Mouse (Mus musculus) neural tube, embryonic 14.5 days (tissue): ENCODE results near the gene Clec4a2. TPM values are rescaled to one million over a fixed set of nuclear protein-coding genes. Genes with fewer than 3 reads are reported as not detected.
"Not testable (repeated sequence)": the region's sequence is repeated elsewhere in the genome, so short reads cannot be mapped to it uniquely, and the experiment has no call there.

Source experiments
- ATAC-seq: fragments of 200-750 bp; cut with Nextera tagmentation; 2 replicates; pipeline ENCODE4 v1.8.0; 2017; ENCODE audit warnings: low read depth, mild to moderate bottlenecking, moderate TSS enrichment, moderate library complexity
- H3K27ac ChIP-seq: fragments of 300-500 bp; sonication (generic); 2 replicates; pipeline ENCODE4 v1.5.1; 2014; ENCODE audit warnings: low read depth, mild to moderate bottlenecking, control low read depth, low read length, moderate library complexity, mixed read lengths
- H3K27me3 ChIP-seq: fragments of 300-500 bp; sonication (generic); 2 replicates; pipeline ENCODE4 v1.6.1; 2014; ENCODE audit warnings: low read length; ENCODE audit not compliant: control insufficient read depth, insufficient read depth
- H3K36me3 ChIP-seq: fragments of 300-500 bp; sonication (generic); 2 replicates; pipeline ENCODE4 v1.6.1; 2014; ENCODE audit warnings: low read length, mixed read lengths; ENCODE audit not compliant: control insufficient read depth, insufficient read depth
- H3K4me1 ChIP-seq: fragments of 300-500 bp; sonication (generic); 2 replicates; pipeline ENCODE4 v1.6.1; 2014; ENCODE audit warnings: low read length; ENCODE audit not compliant: control insufficient read depth, insufficient read depth
- H3K4me2 ChIP-seq: fragments of 300-500 bp; sonication (generic); 2 replicates; pipeline ENCODE4 v1.6.1; 2014; ENCODE audit warnings: mild to moderate bottlenecking, low read depth, low read length, control low read depth
- H3K4me3 ChIP-seq: fragments of 300-500 bp; sonication (generic); 2 replicates; pipeline ENCODE4 v1.5.1; 2014; ENCODE audit warnings: low read depth, low read length, control low read depth, mixed read lengths
- H3K9ac ChIP-seq: fragments of 300-500 bp; sonication (generic); replicated peaks from 2 replicates; pipeline ENCODE4 v1.6.1; 2014; ENCODE audit warnings: low read depth, mild to moderate bottlenecking, control low read depth, low read length, mixed read lengths
- H3K9me3 ChIP-seq: fragments of 300-500 bp; sonication (generic); 2 replicates; pipeline ENCODE4 v1.6.1; 2016; ENCODE audit warnings: low read length; ENCODE audit not compliant: control insufficient read depth
- WGBS: fragments of 180-500 bp; shearing (Covaris S2); extraction: QIAGEN DNeasy Blood & Tissue Kit; methylation state at CpG from one replicate; pipeline ENCODE4 v1.1.7; 2014; 5-methylcytosine and 5-hydroxymethylcytosine counted together
- polyA plus RNA-seq: library from polyadenylated mRNA; unstranded; fragments of >200 nt; fragmentation: Nextera tagmentation; extraction: Ambion mirVana; gene quantifications from 2 replicates; pipeline ENCODE4 v1.2.1, GENCODE M21; 2014

The Clec4a2 gene
- polyA plus RNA-seq = 2.3 TPM in 1 of 2 replicates, not detected in the other

DNA sequence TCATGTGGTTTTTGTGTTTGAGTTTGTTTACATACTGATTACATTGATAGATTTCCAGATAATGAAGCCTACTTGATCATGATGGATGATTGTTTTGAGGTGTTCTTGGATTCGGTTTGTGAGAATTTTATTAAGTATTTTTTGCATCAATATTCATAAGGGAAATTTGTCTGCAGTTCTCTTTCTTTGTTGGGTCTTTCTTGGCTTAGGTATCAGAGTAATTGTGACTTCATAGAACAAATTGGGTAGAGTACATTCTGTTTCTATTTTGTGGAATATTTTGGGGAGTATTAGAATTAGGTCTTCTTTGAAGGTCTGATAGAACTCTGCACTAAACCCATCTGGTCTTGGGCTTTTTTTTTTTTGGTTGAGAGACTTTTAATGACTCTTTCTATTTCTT, at the start of gene Clec4a2:
Gene Clec4a2, plus strand, starts transcription at position 301 of the 400 bp plus-strand sequence.
- not testable (repeated sequence) for H3K4me1 ChIP-seq, H3K4me3 ChIP-seq, H3K9ac ChIP-seq, H3K27ac ChIP-seq, H3K4me2 ChIP-seq, H3K27me3 ChIP-seq, H3K9me3 ChIP-seq, ATAC-seq, H3K36me3 ChIP-seq
- 65% methylated on average over 1 of the region's 1 CpGs for WGBS

DNA sequence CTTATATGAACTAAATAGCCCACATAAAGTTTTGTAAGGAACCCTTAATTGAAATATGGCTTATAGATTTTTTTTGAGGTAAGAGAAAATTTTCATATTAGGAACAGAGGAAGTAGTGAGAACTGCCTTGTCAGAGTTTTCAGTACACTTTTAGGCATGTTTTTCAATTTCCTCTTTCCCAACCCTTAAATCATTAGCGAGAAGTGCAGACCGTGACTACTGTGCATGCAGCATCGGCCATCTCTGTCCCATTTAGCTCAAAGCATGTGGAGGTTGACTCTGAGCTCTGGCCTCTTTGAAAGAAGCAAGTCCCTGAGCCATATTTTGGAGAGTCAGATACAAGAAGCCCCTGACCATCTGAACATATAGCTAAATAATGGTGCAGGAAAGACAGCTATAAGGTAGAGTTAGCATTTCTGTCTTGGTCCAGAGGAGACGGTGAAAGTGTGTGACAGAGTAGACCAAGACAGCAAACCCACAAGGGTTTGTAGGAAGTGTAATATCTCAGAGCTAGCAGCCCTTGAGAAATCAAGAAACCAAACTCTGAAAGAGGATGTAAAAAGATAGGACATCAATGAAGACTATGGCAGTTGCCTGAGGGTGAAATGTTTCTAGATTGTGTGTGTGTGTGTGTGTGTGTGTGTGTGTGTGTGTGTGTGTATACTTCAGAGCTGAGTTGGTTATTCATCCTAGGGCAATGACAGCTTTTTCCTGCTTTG, 10.9 kb upstream of the Clec4a2 start:
- Histone ChIP-seq H3K4me2 (no peak overlapping the region), H3K9me3 (no peaks in the 10 kb centered on the region), H3K27me3 (no peaks in the 10 kb centered on the region), H3K4me1 (no peaks in the 10 kb centered on the region), H3K9ac (no peak overlapping the region), H3K27ac (no peak overlapping the region), H3K4me3 (no peak overlapping the region), H3K36me3 (no peaks in the 10 kb centered on the region)
- 88% methylated on average over 4 of the region's 4 CpGs for WGBS
- no peak for ATAC-seq

DNA sequence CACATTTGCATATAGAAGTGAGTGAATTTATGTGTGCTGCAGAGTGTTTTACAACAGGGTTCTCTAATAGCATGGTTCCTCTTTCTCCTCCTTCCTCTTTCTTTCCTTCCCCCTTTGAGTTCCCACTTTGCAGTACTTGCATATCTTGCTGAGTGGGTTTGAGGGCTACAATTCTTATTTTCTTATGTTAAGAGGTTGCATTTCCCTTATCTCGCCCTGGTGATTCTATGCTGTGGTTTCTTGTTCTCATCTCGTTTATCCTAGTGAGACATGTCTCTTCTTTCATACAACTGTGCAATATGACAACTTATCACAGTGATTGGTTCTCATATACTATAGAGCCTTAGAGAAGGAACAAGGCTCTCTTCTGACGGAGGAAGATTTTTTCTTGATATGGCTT, 17.0 kb downstream of the Clec4a2 start:
- 85% methylated on average over 3 of the region's 3 CpGs for WGBS
- Histone ChIP-seq H3K9me3 (no peaks in the 10 kb centered on the region; the same call in 1 of the 2 replicates), H3K9ac (no peak overlapping the region), H3K27me3 (no peaks in the 10 kb centered on the region), H3K36me3 (no peaks in the 10 kb centered on the region), H3K27ac (no peak overlapping the region), H3K4me1 (no peaks in the 10 kb centered on the region), H3K4me2 (no peak overlapping the region), H3K4me3 (no peak overlapping the region)
- no peak for ATAC-seq

GRCm38 (mm10) chr6:123127173-123127572, 20.9 kb downstream of the Clec4a2 start:
- Histone ChIP-seq H3K4me2 (no peak overlapping the region), H3K36me3 (no peaks in the 10 kb centered on the region), H3K27me3 (no peaks in the 10 kb centered on the region), H3K4me3 (no peak overlapping the region), H3K9ac (no peak overlapping the region), H3K9me3 (no peaks in the 10 kb centered on the region; the same call in 1 of the 2 replicates), H3K4me1 (no peaks in the 10 kb centered on the region), H3K27ac (no peak overlapping the region)
- no peak for ATAC-seq
- WGBS = 74% methylated on average over 1 of the region's 1 CpGs

DNA sequence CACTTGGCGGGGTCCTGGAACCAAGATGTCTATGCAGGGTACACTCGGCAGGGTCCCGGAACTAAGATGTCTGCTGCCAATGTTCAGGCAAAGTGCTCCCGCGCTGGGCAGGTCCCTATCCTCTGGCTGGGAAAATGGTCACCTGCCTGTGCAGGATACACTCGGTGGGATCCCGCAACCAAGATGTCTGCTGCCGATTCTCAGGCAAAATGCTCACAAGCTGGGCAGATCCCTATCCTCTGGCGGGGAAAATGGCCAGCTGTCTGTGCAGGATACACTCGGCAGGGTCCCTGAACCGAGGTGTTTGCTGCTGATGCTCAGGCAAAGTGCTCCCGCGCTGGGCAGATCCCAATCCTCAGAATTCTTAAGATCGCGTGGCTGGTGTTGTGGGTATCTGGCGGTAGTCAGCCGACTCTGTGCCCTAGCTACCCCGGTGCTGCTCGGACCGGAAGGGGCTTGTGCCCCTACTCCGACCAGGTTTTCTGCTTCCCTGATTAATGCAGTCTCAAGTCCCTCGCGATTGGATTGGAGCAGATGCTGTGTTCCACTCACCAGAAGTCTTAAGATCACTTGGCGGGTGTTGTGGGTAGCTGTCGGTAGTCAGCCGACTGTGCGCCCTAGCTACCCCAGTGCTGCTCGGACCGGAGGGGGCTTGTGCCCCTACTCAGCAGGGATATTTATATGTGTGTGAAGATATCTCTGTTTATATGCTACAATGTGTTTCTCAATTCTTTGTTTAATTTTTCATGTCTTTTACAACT, 31.7 kb downstream of the Clec4a2 start:
- not testable (repeated sequence) for H3K4me2 ChIP-seq, H3K4me1 ChIP-seq, H3K9me3 ChIP-seq, H3K27ac ChIP-seq, H3K27me3 ChIP-seq, H3K4me3 ChIP-seq, ATAC-seq, H3K36me3 ChIP-seq, H3K9ac ChIP-seq
- WGBS = 69% methylated on average over 29 of the region's 29 CpGs

- Histone ChIP-seq H3K4me2 (no peak overlapping the region), H3K27ac (no peak overlapping the region), H3K4me1 (no peaks in the 10 kb centered on the region), H3K27me3 (no peaks in the 10 kb centered on the region), H3K4me3 (no peak overlapping the region), H3K36me3 (no peaks in the 10 kb centered on the region), H3K9me3 (no peaks in the 10 kb centered on the region), H3K9ac (no peak overlapping the region)
- WGBS = 56% methylated on average over 1 of the region's 1 CpGs
- ATAC-seq = no peak
Measured at GRCm38 (mm10) chr6:123170106-123170505, 63.9 kb downstream of the Clec4a2 start.

GRCm38 (mm10) chr6:123171040-123171439, 64.8 kb downstream of the Clec4a2 start:
- no peaks in the 10 kb centered on the region for H3K27me3 ChIP-seq
- no peak overlapping the region for H3K4me3 ChIP-seq
- no peak overlapping the region for H3K4me2 ChIP-seq
- no peak overlapping the region for H3K9ac ChIP-seq
- H3K9me3 ChIP-seq = no peaks in the 10 kb centered on the region
- no peaks in the 10 kb centered on the region for H3K4me1 ChIP-seq
- no peaks in the 10 kb centered on the region for H3K36me3 ChIP-seq
- no peak overlapping the region for H3K27ac ChIP-seq
- ATAC-seq = no peak

DNA sequence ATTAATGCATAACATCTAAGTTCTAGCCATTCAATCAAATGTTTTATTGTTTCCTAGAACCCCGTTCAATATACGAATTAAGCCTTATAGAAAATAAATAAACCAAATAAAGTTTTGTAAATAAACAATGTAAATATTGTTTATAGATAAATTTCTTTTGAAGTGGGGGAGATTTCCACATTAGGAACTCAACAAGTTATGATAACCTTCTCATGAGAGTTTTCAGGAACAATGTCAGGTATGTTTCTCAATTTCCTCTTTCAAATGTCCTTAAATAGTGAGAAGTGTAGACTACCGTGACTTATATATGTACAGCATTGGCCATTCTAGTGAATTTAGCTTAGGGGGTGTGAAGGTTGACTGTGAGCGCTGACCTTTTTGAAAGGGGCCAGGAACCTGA, 66.4 kb downstream of the Clec4a2 start, which contains the start of gene Clec4b2:
Gene Clec4b2, plus strand, starts transcription at position 301 of the 400 bp plus-strand sequence.
- Histone ChIP-seq H3K27ac (no peak within 1 kb of the TSS), H3K27me3 (no peaks in the 10 kb centered on the region), H3K4me2 (no peak within 1 kb of the TSS), H3K4me1 (no peaks in the 10 kb centered on the region), H3K9ac (no peak within 1 kb of the TSS), H3K36me3 (no peaks in the 10 kb centered on the region), H3K4me3 (no peak within 1 kb of the TSS), H3K9me3 (no peaks in the 10 kb centered on the region)
- 90% methylated on average over 4 of the region's 4 CpGs for WGBS
- ATAC-seq = no peak

DNA sequence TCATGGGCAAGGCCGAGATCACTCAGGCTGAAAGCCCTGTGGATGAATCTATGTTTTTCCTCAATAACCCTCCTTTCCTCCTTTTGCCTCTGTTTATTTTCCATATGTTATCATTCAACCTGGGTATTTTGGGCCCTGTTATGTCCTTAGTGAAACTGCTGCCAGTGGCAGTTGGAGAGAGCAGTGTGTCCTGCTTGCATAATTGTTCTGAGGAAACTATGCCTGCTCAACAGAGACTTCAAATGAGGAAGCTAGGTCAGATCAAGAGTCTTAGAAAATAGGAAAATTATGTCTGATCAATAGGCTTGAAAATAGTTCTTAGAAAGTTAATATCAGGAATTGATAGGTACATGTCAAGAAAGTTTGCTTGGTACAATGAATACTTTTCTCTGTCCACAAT, 69.3 kb downstream of the Clec4a2 start:
- Histone ChIP-seq H3K9me3 (no peaks in the 10 kb centered on the region), H3K27ac (no peak overlapping the region), H3K4me3 (no peak overlapping the region), H3K27me3 (no peaks in the 10 kb centered on the region), H3K4me2 (no peak overlapping the region), H3K4me1 (no peaks in the 10 kb centered on the region), H3K9ac (no peak overlapping the region), H3K36me3 (no peaks in the 10 kb centered on the region)
- WGBS = 86% methylated on average over 1 of the region's 1 CpGs
- no peak for ATAC-seq
